ENCODE assay signal across 13 mouse cellular contexts in genomic region chr16:94656891-94657290, GRCm38 (mm10).
"Had no signal": no experiment of that assay in that cellular context is flagged by ENCODE, and none has a peak within 500 bp of the region (broad histone marks: within the 10 kb centered on the region; RNA-seq: fewer than 3 reads in every experiment).

No protein-coding gene starts in this region.

- H3K9ac ChIP-seq: kidney, embryonic 15.5 days; liver, embryonic 14.5 days; midbrain, embryonic 15.5 days; stomach, embryonic 15.5 days had no signal

- H3K36me3 ChIP-seq: midbrain, embryonic 15.5 days had no signal

- DNase-seq: kidney, adult 2 months; kidney, postnatal 14 days; lung, adult 18-20 months; retina, postnatal 1 day; right cerebral cortex, postnatal 4 days; spleen, adult 18-20 months; thymus, postnatal 36 days had no signal

- H3K4me2 ChIP-seq: kidney, embryonic 15.5 days; midbrain, embryonic 15.5 days; stomach, embryonic 15.5 days had no signal

- ATAC-seq: midbrain, embryonic 15.5 days had no signal

- H3K9me3 ChIP-seq: kidney, embryonic 15.5 days; midbrain, embryonic 10.5 days; midbrain, embryonic 15.5 days; stomach, embryonic 15.5 days had no signal

- H3K27ac ChIP-seq: kidney, embryonic 15.5 days; left cerebral cortex, adult 2 months; liver, embryonic 14.5 days; midbrain, embryonic 10.5 days; midbrain, embryonic 15.5 days; stomach, embryonic 15.5 days had no signal

- H3K4me1 ChIP-seq: stomach, embryonic 15.5 days had no signal

- H3K27me3 ChIP-seq: kidney, embryonic 15.5 days; midbrain, embryonic 15.5 days; stomach, embryonic 15.5 days had no signal

- H3K4me3 ChIP-seq: kidney, embryonic 15.5 days; left cerebral cortex, adult 2 months; midbrain, embryonic 10.5 days; midbrain, embryonic 15.5 days; stomach, embryonic 15.5 days had no signal
